Mouse (Mus musculus): ENCODE measurements around the gene Myo15. TPM values are rescaled to one million over a fixed set of nuclear protein-coding genes. Genes with fewer than 3 reads are reported as not detected.

The Myo15 gene
- polyA plus RNA-seq, 1 experiment: 0.31 TPM

DNA sequence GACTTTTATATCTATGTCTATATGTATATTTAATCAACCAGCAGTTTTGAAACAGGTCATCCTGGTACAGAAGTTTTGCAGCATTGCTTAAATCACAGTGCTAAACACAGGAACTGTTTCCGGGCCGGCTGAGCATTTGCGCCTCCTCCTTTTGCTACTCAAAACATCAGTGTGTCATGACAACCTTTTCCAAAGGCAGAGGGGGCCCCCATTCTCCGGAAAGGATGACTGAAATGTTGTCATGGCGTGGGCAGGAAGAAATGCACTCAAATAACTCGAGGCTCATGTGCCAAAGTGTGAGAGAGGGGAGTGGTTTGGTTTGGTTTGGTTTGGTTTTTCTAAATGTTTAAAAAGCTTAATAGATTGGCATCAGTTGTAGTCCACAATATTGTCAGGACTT is 26.2 kb upstream of the Myo15 start:
- Histone ChIP-seq H3K27ac (ENCODE audit: insufficient read depth, low read length) (no peak overlapping the region), H3K4me1 (ENCODE audit: control insufficient read depth, insufficient read depth, low read length) (no peaks in the 10 kb centered on the region), H3K4me3 (ENCODE audit: insufficient read depth, low read length) (no peak overlapping the region)
- TF ChIP-seq POLR2A (IDR thresholded peaks at IDR 0.05; ENCODE audit: extremely low read depth, insufficient read depth, low read length) (no peak), CTCF (IDR thresholded peaks at IDR 0.05; ENCODE audit: extremely low read depth, insufficient read depth, low read length) (no peak)

DNA sequence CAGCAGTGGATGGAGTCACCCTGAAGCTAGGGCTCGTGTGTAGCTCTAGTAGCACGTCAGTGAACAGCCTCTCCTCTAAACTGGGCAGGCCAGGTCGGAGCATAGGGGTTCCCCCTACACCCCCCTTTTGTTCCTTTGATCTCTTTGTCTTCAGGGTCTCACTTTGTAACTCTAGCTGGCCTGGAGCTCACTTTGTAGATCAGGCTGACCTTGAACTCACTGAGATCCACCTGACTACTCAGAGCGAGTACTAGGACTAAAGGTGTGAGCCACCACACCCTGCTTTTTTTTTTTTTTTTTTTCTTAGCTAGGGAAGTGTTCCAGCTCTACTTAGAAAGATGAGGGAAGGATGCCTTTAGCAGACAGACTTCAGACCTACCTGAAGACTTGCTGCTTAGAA is 25.1 kb upstream of the Myo15 start:
- TF ChIP-seq POLR2A (IDR thresholded peaks at IDR 0.05; ENCODE audit: extremely low read depth, insufficient read depth, low read length) (no peak), CTCF (IDR thresholded peaks at IDR 0.05; ENCODE audit: extremely low read depth, insufficient read depth, low read length) (no peak)
- Histone ChIP-seq H3K4me1 (ENCODE audit: control insufficient read depth, insufficient read depth, low read length) (no peaks in the 10 kb centered on the region), H3K4me3 (ENCODE audit: insufficient read depth, low read length) (no peak overlapping the region), H3K27ac (ENCODE audit: insufficient read depth, low read length) (no peak overlapping the region)

- TF ChIP-seq POLR2A (IDR thresholded peaks at IDR 0.05; ENCODE audit: extremely low read depth, insufficient read depth, low read length): peak; percentile 82
- no peak for TF ChIP-seq CTCF (IDR thresholded peaks at IDR 0.05; ENCODE audit: extremely low read depth, insufficient read depth, low read length)
- Histone ChIP-seq H3K4me3 (ENCODE audit: insufficient read depth, low read length) (peak within 1 kb of the TSS; percentile 50), H3K4me1 (ENCODE audit: control insufficient read depth, insufficient read depth, low read length) (peaks cover 6% of the 10 kb centered on the region), H3K27ac (ENCODE audit: insufficient read depth, low read length) (no peak within 1 kb of the TSS)
Measured at GRCm38 (mm10) chr11:60454080-60454744, 14.9 kb upstream of the Myo15 start, which contains the start of gene Drg2. TSS of gene Drg2 (plus strand) at chr11:60454591.

- H3K27ac ChIP-seq (ENCODE audit: insufficient read depth, low read length): no peak overlapping the region
- H3K4me3 ChIP-seq (ENCODE audit: insufficient read depth, low read length): peak overlapping the region; percentile 50
- no peak for TF ChIP-seq CTCF (IDR thresholded peaks at IDR 0.05; ENCODE audit: extremely low read depth, insufficient read depth, low read length)
- no peak for TF ChIP-seq POLR2A (IDR thresholded peaks at IDR 0.05; ENCODE audit: extremely low read depth, insufficient read depth, low read length)
- H3K4me1 ChIP-seq (ENCODE audit: control insufficient read depth, insufficient read depth, low read length): peaks cover 6% of the 10 kb centered on the region
Measured at GRCm38 (mm10) chr11:60454745-60455087, 14.4 kb upstream of the Myo15 start.

DNA sequence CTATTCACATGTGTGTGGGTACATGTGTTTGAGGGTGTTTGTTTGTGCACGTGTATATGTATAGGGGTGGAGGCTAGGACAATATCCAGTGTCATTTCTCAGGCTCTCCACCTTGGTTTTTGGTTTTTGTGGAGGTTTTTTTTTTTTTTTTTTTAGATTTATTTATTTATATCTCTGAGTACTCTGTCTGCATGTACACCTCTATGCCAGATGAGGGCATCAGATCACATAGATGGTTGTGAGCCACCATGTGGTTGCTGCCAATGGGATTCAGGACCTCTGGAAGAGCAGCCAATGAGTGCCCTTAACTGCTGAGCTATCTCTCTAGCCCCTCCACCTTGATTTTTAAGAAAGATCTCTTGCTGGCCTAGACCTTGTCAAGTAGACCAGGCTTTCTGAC is 11.2 kb upstream of the Myo15 start:
- H3K27ac ChIP-seq (ENCODE audit: insufficient read depth, low read length): no peak overlapping the region
- TF ChIP-seq CTCF (IDR thresholded peaks at IDR 0.05; ENCODE audit: extremely low read depth, insufficient read depth, low read length) (no peak), POLR2A (IDR thresholded peaks at IDR 0.05; ENCODE audit: extremely low read depth, insufficient read depth, low read length) (no peak)

DNA sequence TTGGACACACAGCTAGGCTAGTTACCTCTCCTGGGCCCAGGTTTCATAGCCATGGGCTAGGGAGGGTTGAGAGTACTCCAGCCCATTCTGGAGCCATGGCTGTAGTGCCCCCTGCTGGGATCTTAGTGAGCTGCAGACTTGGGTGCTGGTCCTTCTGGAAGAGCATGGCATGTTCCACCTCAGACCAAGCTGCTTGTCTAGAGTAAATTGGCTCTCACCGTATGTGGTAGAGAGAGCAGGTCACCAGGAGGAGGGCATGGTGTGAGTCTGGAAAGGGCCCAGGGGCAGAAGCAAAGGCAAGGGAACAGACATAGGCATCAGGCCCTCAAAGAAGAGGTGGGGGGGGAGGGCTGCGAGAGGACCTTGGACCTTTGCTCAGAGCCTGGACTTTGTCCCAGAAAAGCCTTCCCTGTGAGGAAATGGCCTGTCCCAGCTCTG is 3.2 kb upstream of the Myo15 start:
- H3K4me3 ChIP-seq (ENCODE audit: insufficient read depth, low read length): no peak overlapping the region
- H3K4me1 ChIP-seq (ENCODE audit: control insufficient read depth, insufficient read depth, low read length): no peaks in the 10 kb centered on the region
- H3K27ac ChIP-seq (ENCODE audit: insufficient read depth, low read length): no peak overlapping the region
- no peak for TF ChIP-seq POLR2A (IDR thresholded peaks at IDR 0.05; ENCODE audit: extremely low read depth, insufficient read depth, low read length)
- TF ChIP-seq CTCF (IDR thresholded peaks at IDR 0.05; ENCODE audit: extremely low read depth, insufficient read depth, low read length): peak; percentile 51

More for the DNA sequence above, 11.2 kb upstream of the Myo15 start:
- Histone ChIP-seq H3K4me3 (ENCODE audit: insufficient read depth, low read length) (no peak overlapping the region), H3K4me1 (ENCODE audit: control insufficient read depth, insufficient read depth, low read length) (peaks cover 6% of the 10 kb centered on the region)

GRCm38 (mm10) chr11:60470743-60471142 is 1.6 kb downstream of the Myo15 start:
- Histone ChIP-seq H3K4me1 (ENCODE audit: control insufficient read depth, insufficient read depth, low read length) (no peaks in the 10 kb centered on the region), H3K27ac (ENCODE audit: insufficient read depth, low read length) (no peak overlapping the region), H3K4me3 (ENCODE audit: insufficient read depth, low read length) (no peak overlapping the region)
- TF ChIP-seq POLR2A (IDR thresholded peaks at IDR 0.05; ENCODE audit: extremely low read depth, insufficient read depth, low read length) (no peak), CTCF (IDR thresholded peaks at IDR 0.05; ENCODE audit: extremely low read depth, insufficient read depth, low read length) (no peak)

- no peaks in the 10 kb centered on the region for H3K4me1 ChIP-seq (ENCODE audit: control insufficient read depth, insufficient read depth, low read length)
- no peak overlapping the region for H3K27ac ChIP-seq (ENCODE audit: insufficient read depth, low read length)
- TF ChIP-seq POLR2A (IDR thresholded peaks at IDR 0.05; ENCODE audit: extremely low read depth, insufficient read depth, low read length) (no peak), CTCF (IDR thresholded peaks at IDR 0.05; ENCODE audit: extremely low read depth, insufficient read depth, low read length) (no peak)
- no peak overlapping the region for H3K4me3 ChIP-seq (ENCODE audit: insufficient read depth, low read length)
Measured at GRCm38 (mm10) chr11:60474534-60474933, 5.4 kb downstream of the Myo15 start.

GRCm38 (mm10) chr11:60475668-60476362 is 6.7 kb downstream of the Myo15 start:
- Histone ChIP-seq H3K27ac (ENCODE audit: insufficient read depth, low read length) (no peak overlapping the region), H3K4me3 (ENCODE audit: insufficient read depth, low read length) (no peak overlapping the region), H3K4me1 (ENCODE audit: control insufficient read depth, insufficient read depth, low read length) (no peaks in the 10 kb centered on the region)
- TF ChIP-seq POLR2A (IDR thresholded peaks at IDR 0.05; ENCODE audit: extremely low read depth, insufficient read depth, low read length) (no peak), CTCF (IDR thresholded peaks at IDR 0.05; ENCODE audit: extremely low read depth, insufficient read depth, low read length) (no peak)

DNA sequence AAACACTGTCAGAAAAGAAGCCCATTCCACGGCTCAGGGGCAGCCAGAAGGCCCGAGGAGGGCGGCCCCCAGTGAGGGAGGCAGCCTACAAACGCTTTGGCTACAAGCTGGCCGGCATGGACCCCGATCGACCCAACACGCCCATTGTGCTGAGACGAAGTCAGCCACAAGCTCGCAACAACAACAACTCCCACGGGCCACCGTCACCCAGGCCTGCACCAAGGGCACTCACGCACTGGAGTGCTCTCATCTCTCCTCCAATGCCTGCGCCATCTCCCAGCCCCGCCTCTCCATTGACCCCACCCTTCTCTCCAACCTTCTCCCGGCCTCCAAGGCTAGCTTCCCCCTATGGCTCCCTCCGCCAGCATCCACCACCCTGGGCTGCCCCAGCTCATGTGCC is 9.0 kb downstream of the Myo15 start:
- H3K27ac ChIP-seq (ENCODE audit: insufficient read depth, low read length): no peak overlapping the region
- H3K4me1 ChIP-seq (ENCODE audit: control insufficient read depth, insufficient read depth, low read length): no peaks in the 10 kb centered on the region
- TF ChIP-seq CTCF (IDR thresholded peaks at IDR 0.05; ENCODE audit: extremely low read depth, insufficient read depth, low read length) (no peak), POLR2A (IDR thresholded peaks at IDR 0.05; ENCODE audit: extremely low read depth, insufficient read depth, low read length) (no peak)
- no peak overlapping the region for H3K4me3 ChIP-seq (ENCODE audit: insufficient read depth, low read length)
